Mouse (Mus musculus) hindbrain, embryonic 13.5 days (tissue): Measurements from ENCODE around the gene Vmn1r1. TPM values are rescaled to one million over a fixed set of nuclear protein-coding genes. Genes with fewer than 3 reads are reported as not detected.

Source experiments
- ATAC-seq: fragments of 200-750 bp; cut with Nextera tagmentation; 2 replicates; pipeline ENCODE4 v1.8.0; 2017; ENCODE audit warnings: moderate TSS enrichment; ENCODE audit not compliant: low FRiP score
- H3K27ac ChIP-seq: fragments of 300-500 bp; sonication (generic); 2 replicates; pipeline ENCODE4 v1.5.1; 2015; ENCODE audit warnings: inconsistent platforms, mild to moderate bottlenecking, moderate library complexity
- H3K27me3 ChIP-seq: fragments of 300-500 bp; sonication (generic); 2 replicates; pipeline ENCODE4 v1.6.1; 2015; ENCODE audit warnings: mild to moderate bottlenecking, inconsistent platforms
- H3K36me3 ChIP-seq: fragments of 300-500 bp; sonication (generic); 2 replicates; pipeline ENCODE4 v1.6.1; 2015; ENCODE audit warnings: mild to moderate bottlenecking, inconsistent platforms
- H3K4me1 ChIP-seq: fragments of 300-500 bp; sonication (generic); replicated peaks from 2 replicates; pipeline ENCODE4 v1.6.1; 2015; ENCODE audit warnings: inconsistent platforms
- H3K4me2 ChIP-seq: fragments of 300-500 bp; sonication (generic); 2 replicates; pipeline ENCODE4 v1.6.1; 2015; ENCODE audit warnings: inconsistent platforms, mild to moderate bottlenecking, moderate library complexity
- H3K4me3 ChIP-seq: fragments of 300-500 bp; sonication (generic); 2 replicates; pipeline ENCODE4 v1.5.1; 2015; ENCODE audit warnings: mild to moderate bottlenecking, inconsistent platforms
- H3K9ac ChIP-seq: fragments of 300-500 bp; sonication (generic); 2 replicates; pipeline ENCODE4 v1.6.1; 2015; ENCODE audit warnings: mild to moderate bottlenecking, inconsistent platforms
- H3K9me3 ChIP-seq: fragments of 300-500 bp; sonication (generic); 2 replicates; pipeline ENCODE4 v1.6.1; 2016; ENCODE audit warnings: inconsistent platforms
- WGBS: fragments of 180-500 bp; shearing (Covaris S2); methylation state at CpG from one replicate; pipeline ENCODE4 v1.1.7; 2015; 5-methylcytosine and 5-hydroxymethylcytosine counted together
- polyA plus RNA-seq: library from polyadenylated mRNA; unstranded; fragments of >200 nt; fragmentation: Nextera tagmentation; extraction: Ambion mirVana; gene quantifications from 2 replicates; pipeline ENCODE4 v1.2.1, GENCODE M21; 2015

Vmn1r1 gene
- polyA plus RNA-seq, 1 experiment from 2014 or later, result not detected

DNA sequence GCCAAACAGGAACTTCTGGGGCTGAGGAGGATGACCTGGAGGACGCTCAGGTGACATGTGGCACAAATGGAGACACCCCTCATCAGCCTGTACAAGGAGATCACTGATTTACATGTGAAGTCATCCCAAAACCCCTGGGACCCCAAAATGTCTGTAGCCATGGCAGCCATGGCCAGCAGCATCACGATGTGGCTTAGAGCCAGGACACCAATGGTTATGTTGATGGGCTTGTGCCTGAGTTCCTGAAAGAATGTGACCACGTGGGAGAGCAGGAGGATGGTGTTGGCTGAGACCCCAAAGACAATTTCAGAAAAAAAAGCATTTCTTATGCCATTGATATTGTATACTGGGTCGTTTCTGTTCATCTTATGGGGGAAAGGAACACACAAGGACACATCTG lies 6.6 kb downstream of the Vmn1r1 start:
- H3K36me3 ChIP-seq, result no peaks in the 10 kb centered on the region
- H3K9ac ChIP-seq, result no peak overlapping the region
- no peak overlapping the region for H3K4me2 ChIP-seq
- no peaks in the 10 kb centered on the region for H3K4me1 ChIP-seq
- H3K27ac ChIP-seq, result no peak overlapping the region
- no peak for ATAC-seq
- WGBS, result 62% methylated on average over 4 of the region's 4 CpGs
- no peaks in the 10 kb centered on the region for H3K9me3 ChIP-seq
- H3K4me3 ChIP-seq, result no peak overlapping the region
- H3K27me3 ChIP-seq, result no peaks in the 10 kb centered on the region

DNA sequence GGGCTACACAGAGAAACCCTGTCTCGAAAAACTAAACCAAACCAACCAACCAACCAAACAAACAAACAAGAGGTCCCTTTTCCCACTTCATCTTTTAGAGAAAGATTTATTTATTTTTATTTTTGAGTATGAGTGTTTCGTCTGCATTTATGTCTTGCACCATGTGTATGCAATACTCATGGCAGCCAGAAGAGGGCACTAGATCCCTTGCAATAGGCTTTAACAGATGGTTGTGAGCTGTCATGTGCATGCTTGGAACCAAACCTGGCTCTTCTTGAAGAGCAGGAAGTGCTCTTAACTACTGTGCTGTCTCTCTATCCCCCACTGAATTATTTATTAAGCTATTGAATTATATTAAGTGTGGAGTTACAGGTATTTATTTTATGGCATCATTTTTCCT lies 14.3 kb downstream of the Vmn1r1 start:
- ATAC-seq, result no peak
- Histone ChIP-seq H3K9ac (no peak overlapping the region), H3K4me2 (no peak overlapping the region), H3K27me3 (no peaks in the 10 kb centered on the region), H3K4me1 (no peaks in the 10 kb centered on the region), H3K27ac (no peak overlapping the region), H3K4me3 (no peak overlapping the region), H3K9me3 (no peaks in the 10 kb centered on the region), H3K36me3 (no peaks in the 10 kb centered on the region)
- whole genome bisulfite sequencing, result 89% methylated on average over 2 of the region's 2 CpGs

DNA sequence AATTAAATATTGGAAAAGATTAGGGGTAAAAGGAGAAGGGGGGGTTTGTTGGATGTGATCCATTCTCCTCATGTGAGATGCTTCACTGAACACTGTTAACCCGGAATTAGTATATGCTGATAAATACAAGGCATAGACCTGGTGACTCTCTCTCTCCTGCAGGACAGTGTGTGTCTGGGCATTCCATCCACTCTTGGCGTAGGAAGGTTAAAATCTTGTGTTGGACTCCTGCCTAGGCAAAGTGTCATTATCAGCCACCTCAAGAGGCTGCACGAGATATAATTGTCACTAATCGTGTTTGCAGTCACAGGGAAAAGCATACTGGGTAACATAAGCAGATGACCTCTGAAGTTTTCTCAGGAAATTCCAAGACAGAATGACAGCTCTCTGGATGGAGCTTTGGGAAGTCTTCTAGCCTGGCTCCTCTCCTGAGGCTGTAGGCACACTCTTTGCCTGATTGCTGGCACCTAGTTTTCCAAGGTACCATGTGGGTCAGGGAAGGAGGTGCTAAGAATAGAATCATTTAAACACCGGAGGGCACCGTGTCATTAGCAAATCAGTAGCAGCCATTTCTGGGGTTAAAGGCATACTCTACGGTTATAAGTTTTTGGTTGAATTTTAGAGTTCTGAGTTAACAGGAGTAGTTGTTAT lies 15.3 kb downstream of the Vmn1r1 start:
- WGBS, result 82% methylated on average over 7 of the region's 7 CpGs
- no peaks in the 10 kb centered on the region for H3K4me1 ChIP-seq
- no peak for ATAC-seq
- no peaks in the 10 kb centered on the region for H3K9me3 ChIP-seq
- H3K27me3 ChIP-seq, result no peaks in the 10 kb centered on the region
- no peak overlapping the region for H3K4me3 ChIP-seq
- H3K36me3 ChIP-seq, result no peaks in the 10 kb centered on the region
- H3K27ac ChIP-seq, result no peak overlapping the region
- H3K9ac ChIP-seq, result no peak overlapping the region
- H3K4me2 ChIP-seq, result no peak overlapping the region

DNA sequence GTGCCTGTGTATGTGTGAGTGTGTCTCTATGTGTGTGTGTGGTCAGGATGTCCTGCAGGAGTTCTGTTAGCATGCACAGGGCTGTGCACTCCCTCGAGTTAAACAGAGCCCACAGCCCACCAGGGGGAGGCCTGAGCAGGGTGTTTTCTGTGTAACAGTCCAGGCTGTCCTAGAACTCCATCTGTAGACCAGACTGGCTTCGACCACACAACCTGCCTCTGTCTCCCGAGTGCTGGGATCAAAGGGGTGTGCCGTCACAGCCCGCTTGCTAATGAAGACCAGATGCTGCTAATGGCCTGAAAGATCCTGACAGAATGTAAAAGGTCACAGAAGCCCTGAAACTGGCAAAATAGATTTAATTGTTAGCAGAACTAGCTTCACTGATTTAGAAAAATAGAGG lies 18.7 kb downstream of the Vmn1r1 start:
- no peaks in the 10 kb centered on the region for H3K36me3 ChIP-seq
- WGBS, result 39% methylated on average over 5 of the region's 5 CpGs
- H3K9ac ChIP-seq, result no peak overlapping the region
- H3K4me1 ChIP-seq, result 0 out of 2 replicates have a peak, but pooled peaks cover under 1% of the 10 kb centered on the region
- H3K27ac ChIP-seq, result no peak overlapping the region
- H3K4me3 ChIP-seq, result no peak overlapping the region
- no peak for ATAC-seq
- 0 out of 2 replicates have a peak, but pooled peaks cover 6% of the 10 kb centered on the region for H3K27me3 ChIP-seq
- H3K9me3 ChIP-seq, result no peaks in the 10 kb centered on the region
- no peak overlapping the region for H3K4me2 ChIP-seq

DNA sequence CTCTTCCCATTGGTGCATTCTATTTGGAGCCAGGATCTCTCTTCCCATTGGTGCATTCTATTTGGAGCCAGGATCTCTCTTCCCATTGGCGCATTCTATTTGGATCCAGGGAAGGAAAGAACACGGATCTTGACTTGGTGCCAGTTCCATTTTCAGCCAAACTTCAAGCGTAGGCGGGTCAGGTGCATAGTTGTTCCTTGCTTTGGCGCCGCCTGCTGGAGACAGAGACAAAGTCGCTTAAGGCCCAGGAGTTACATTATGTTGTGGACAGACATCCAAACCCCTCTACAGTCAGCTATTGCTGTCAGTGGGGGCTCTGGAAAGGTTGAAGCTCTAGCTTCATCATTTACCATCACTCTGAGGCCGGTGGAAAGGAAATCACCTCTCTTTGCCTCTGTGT lies 21.0 kb downstream of the Vmn1r1 start:
- ATAC-seq, result no peak
- WGBS, result 79% methylated on average over 8 of the region's 8 CpGs

DNA sequence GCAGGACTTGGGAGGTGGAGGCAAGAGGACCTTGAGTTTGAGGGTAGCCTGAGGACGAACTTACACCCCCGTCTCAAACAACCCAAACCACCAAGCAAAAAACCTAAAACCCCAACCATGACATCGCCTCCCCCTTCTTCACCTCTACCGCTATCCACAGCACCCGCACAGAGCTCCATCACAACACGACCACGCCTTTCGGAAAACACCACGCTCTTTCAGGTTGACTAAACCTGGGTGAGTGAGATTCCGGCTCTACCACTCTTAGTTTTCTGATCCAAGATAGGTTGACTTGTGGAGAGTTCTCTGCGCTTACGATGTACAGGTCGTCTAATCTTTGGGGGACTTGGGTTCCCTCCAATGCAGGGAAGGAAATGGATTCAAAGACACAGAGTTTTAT lies 21.6 kb downstream of the Vmn1r1 start:
- Histone ChIP-seq H3K4me2 (no peak overlapping the region), H3K27ac (no peak overlapping the region), H3K36me3 (no peaks in the 10 kb centered on the region), H3K4me1 (peaks cover 5% of the 10 kb centered on the region; the same call in 1 of the 2 replicates), H3K27me3 (0 out of 2 replicates have a peak, but pooled peaks cover 6% of the 10 kb centered on the region), H3K9ac (no peak overlapping the region), H3K4me3 (no peak overlapping the region), H3K9me3 (no peaks in the 10 kb centered on the region)
- no peak for ATAC-seq
- WGBS, result 94% methylated on average over 13 of the region's 13 CpGs

More for the DNA sequence above, 21.0 kb downstream of the Vmn1r1 start:
- 0 out of 2 replicates have a peak, but pooled peaks cover 6% of the 10 kb centered on the region for H3K27me3 ChIP-seq
- H3K4me1 ChIP-seq, result peaks cover 5% of the 10 kb centered on the region; the same call in 1 of the 2 replicates
- H3K9me3 ChIP-seq, result no peaks in the 10 kb centered on the region
- no peak overlapping the region for H3K4me3 ChIP-seq
- H3K4me2 ChIP-seq, result no peak overlapping the region
- no peaks in the 10 kb centered on the region for H3K36me3 ChIP-seq
- H3K9ac ChIP-seq, result no peak overlapping the region
- H3K27ac ChIP-seq, result no peak overlapping the region

DNA sequence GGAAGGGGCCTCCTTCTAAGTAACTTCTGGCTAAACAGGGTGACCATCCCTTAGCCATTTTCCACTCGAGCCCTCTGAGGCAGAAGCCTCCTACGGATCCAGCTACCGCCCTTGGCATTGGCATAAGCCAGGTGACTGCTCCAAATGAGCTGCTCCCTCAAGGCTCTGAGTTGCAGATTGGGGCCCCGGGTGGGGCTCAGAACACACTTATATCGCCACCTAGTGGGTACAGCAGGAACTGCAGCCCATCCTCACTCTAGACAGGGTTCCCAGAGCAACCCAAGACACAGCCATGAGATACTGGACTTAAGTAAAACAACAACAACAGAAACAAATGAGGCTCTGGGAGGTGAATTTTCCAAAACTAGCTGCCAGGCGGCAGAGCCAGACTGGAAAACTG lies 23.9 kb downstream of the Vmn1r1 start:
- H3K4me3 ChIP-seq, result no peak overlapping the region
- no peaks in the 10 kb centered on the region for H3K36me3 ChIP-seq
- H3K27ac ChIP-seq, result no peak overlapping the region
- no peak; the same call in 1 of the 2 replicates for ATAC-seq
- H3K9me3 ChIP-seq, result no peaks in the 10 kb centered on the region
- H3K27me3 ChIP-seq, result 0 out of 2 replicates have a peak, but pooled peaks cover 6% of the 10 kb centered on the region
- no peak overlapping the region for H3K9ac ChIP-seq
- H3K4me2 ChIP-seq, result peak overlapping the region; percentile 19; the same call in 1 of the 2 replicates
- WGBS, result 4% methylated on average over 6 of the region's 6 CpGs
- peaks cover 5% of the 10 kb centered on the region; the same call in 1 of the 2 replicates for H3K4me1 ChIP-seq

DNA sequence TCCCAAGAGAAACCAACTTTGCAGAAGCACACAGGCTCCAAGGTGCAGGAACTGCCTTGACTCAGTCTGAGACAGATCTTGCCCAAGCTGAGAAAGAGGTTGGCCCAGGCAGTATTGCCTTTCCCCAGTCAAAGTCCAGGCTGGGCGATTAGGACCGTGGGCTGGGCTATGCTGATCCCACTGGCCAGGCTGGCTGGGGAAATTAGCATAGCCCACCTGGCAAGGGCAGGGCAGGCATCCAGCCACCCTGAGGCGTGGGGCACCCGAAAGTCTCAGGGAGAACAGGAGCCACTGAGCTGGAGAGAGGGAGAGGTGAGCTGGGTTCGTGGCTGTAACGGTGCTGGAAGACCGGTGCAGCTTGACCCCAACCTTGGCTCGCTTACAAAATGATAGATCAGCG lies 24.3 kb downstream of the Vmn1r1 start:
- Histone ChIP-seq H3K27ac (no peak overlapping the region), H3K9ac (no peak overlapping the region), H3K9me3 (no peaks in the 10 kb centered on the region), H3K4me2 (peak overlapping the region; percentile 19; the same call in 1 of the 2 replicates), H3K27me3 (0 out of 2 replicates have a peak, but pooled peaks cover 6% of the 10 kb centered on the region), H3K4me1 (peaks cover 5% of the 10 kb centered on the region; the same call in 1 of the 2 replicates), H3K36me3 (no peaks in the 10 kb centered on the region), H3K4me3 (no peak overlapping the region)
- ATAC-seq, result peak; percentile 49; the same call in 1 of the 2 replicates
- WGBS, result 37% methylated on average over 9 of the region's 9 CpGs

DNA sequence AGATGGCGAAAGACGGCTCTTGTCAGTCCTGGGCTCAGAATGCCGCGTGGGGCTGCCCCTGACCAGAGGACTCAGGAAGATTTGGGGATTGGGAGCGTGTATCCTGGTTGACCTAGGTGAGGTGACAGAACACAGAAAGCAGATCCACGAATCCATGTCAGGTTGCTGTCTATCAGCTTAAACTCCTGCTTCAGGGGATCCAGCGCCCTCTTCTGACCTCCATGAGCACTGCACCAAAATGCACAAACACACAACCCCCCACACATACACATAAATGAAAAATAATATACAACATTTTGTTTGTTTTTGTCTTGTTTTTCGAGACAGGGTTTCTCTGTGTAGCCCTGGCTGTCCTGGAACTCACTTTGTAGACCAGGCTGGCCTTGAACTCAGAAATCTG lies 26.1 kb downstream of the Vmn1r1 start:
- no peaks in the 10 kb centered on the region for H3K36me3 ChIP-seq
- H3K4me3 ChIP-seq, result no peak overlapping the region
- no peak overlapping the region for H3K4me2 ChIP-seq
- no peak for ATAC-seq
- WGBS, result 73% methylated on average over 8 of the region's 8 CpGs
- H3K27me3 ChIP-seq, result 0 out of 2 replicates have a peak, but pooled peaks cover 6% of the 10 kb centered on the region
- peaks cover 5% of the 10 kb centered on the region; the same call in 1 of the 2 replicates for H3K4me1 ChIP-seq
- no peaks in the 10 kb centered on the region for H3K9me3 ChIP-seq
- no peak overlapping the region for H3K9ac ChIP-seq
- H3K27ac ChIP-seq, result no peak overlapping the region

DNA sequence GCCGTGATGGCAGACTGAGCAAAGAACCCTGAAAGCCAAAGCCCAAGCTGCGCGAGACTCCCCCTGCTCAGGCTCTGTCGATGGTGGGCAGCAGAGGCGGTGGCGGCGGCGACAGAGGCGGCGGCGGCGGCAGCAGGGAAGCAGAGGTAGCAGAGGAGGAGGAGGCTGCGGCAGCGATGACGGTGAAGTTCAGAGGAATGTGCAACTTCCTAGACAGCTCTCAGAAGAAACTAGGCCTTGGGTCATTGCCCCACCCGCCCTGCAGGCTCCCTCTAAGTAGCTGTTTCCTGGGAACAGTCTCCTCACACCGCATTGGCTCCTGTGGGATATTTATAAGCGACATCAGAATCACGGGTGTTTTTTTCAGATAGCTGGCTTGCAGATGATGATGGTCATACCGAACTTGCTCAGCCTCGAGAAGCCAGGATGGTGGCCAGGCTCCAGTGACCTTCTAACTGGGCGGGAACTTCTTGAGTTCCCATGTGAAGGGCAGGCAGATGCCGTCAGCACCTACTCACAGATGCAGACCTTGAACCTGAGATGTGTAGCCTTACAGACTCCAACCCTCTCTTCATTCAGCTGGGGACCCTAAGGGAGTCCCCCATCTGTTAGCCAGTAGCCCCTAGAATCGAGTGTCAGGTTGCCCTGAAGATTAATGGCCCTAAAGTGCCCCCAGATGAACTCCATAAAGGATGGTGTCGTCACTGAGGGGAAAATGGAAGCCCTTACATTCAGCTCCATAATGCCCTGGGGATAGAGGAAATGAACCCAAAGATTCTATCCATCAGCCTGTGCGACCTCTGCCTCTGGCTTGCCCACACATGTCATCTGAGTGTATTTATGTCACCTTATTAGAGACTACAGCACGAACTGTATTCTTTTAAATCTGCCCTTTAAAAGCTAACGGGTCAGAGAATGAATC lies 26.8 kb downstream of the Vmn1r1 start:
- Histone ChIP-seq H3K4me2 (0 out of 2 replicates have a peak overlapping the region, but pooled peaks have one; percentile 4), H3K27ac (no peak overlapping the region)
- WGBS, result 60% methylated on average over 27 of the region's 28 CpGs

DNA sequence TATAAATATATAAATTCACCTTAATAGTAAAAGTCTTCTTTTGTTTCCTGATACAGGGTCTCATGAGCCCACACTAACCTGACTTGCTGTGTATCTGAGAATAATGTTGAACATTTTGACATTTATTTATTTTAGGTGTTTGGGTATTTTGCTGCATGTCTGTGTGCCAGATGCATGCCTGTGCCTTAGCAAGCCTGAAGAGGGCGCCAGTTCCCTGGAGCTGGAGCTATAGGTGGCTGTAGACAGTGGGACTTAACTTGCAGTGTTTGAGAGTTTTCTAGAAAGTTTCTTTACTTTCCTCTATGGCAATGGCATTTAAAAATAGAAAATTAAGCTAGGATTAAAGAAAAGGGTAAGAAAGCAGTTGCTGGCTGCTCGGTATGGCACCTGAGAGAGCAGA lies 33.5 kb downstream of the Vmn1r1 start:
- no peak overlapping the region for H3K27ac ChIP-seq
- no peaks in the 10 kb centered on the region for H3K27me3 ChIP-seq
- WGBS, result 51% methylated on average over 2 of the region's 2 CpGs
- no peak overlapping the region for H3K4me2 ChIP-seq
- H3K4me3 ChIP-seq, result no peak overlapping the region
- no peak overlapping the region for H3K9ac ChIP-seq
- H3K36me3 ChIP-seq, result peaks cover 32% of the 10 kb centered on the region
- H3K9me3 ChIP-seq, result no peaks in the 10 kb centered on the region
- ATAC-seq, result no peak
- H3K4me1 ChIP-seq, result peaks cover 18% of the 10 kb centered on the region

More for the DNA sequence above, 26.8 kb downstream of the Vmn1r1 start:
- ATAC-seq, result no peak
- Histone ChIP-seq H3K9me3 (no peaks in the 10 kb centered on the region), H3K9ac (no peak overlapping the region), H3K4me1 (peaks cover 5% of the 10 kb centered on the region; the same call in 1 of the 2 replicates), H3K27me3 (0 out of 2 replicates have a peak, but pooled peaks cover 6% of the 10 kb centered on the region), H3K36me3 (peaks cover 4% of the 10 kb centered on the region), H3K4me3 (no peak overlapping the region)

DNA sequence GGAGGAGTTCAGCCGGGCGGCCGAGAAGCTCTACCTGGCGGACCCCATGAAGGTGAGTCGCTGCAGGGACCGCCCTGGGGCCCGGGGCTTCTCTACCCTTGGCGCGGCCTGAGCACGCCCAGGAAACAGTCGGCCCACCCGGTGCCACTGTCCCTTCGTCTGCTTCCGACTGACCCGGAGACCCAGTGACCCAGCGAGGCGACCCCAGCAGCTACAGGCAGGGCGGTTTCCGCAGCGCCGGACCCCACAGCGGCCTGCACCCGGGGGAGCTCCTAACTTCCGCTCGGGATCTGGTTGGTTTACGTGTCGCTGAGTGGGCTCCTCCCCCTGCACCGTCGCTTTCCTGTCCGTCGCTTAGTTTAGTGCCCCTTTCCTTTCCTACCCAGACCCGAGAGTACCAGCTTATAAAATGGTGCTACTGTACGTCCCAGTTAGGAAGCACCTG lies 39.3 kb downstream of the Vmn1r1 start:
- Histone ChIP-seq H3K9ac (peak overlapping the region; percentile 82), H3K4me3 (peak overlapping the region; percentile 82), H3K27ac (peak overlapping the region; percentile 86), H3K4me1 (peaks cover 28% of the 10 kb centered on the region), H3K27me3 (no peaks in the 10 kb centered on the region), H3K36me3 (peaks cover 18% of the 10 kb centered on the region), H3K9me3 (no peaks in the 10 kb centered on the region), H3K4me2 (peak overlapping the region; percentile 64)
- peak; percentile 96 for ATAC-seq
- 0% methylated on average over 33 of the region's 33 CpGs for WGBS
